Mouse (Mus musculus) liver, embryonic 16.5 days (tissue): ENCODE results near the gene Klhl32. TPM values are rescaled to one million over a fixed set of nuclear protein-coding genes. Genes with fewer than 3 reads are reported as not detected.

ENCODE experiments used
- ATAC-seq: fragments of 200-750 bp; cut with Nextera tagmentation; 2 replicates; pipeline ENCODE4 v1.8.0; 2017; ENCODE audit warnings: low read depth, mild to moderate bottlenecking, moderate number of reproducible peaks, moderate library complexity
- H3K27ac ChIP-seq: fragments of 300-500 bp; sonication (generic); 2 replicates; pipeline ENCODE4 v1.5.1; 2014; ENCODE audit warnings: mild to moderate bottlenecking, low read length
- H3K27me3 ChIP-seq: fragments of 300-500 bp; sonication (generic); 2 replicates; pipeline ENCODE4 v1.6.1; 2014; ENCODE audit warnings: low read depth, low read length, mixed read lengths; ENCODE audit not compliant: control insufficient read depth, insufficient read depth
- H3K36me3 ChIP-seq: fragments of 300-500 bp; sonication (generic); 2 replicates; pipeline ENCODE4 v1.6.1; 2014; ENCODE audit warnings: mild to moderate bottlenecking; ENCODE audit not compliant: control insufficient read depth, insufficient read depth
- H3K4me1 ChIP-seq: fragments of 300-500 bp; sonication (generic); 2 replicates; pipeline ENCODE4 v1.6.1; 2014; ENCODE audit warnings: low read depth, low read length, mixed read lengths; ENCODE audit not compliant: control insufficient read depth
- H3K4me2 ChIP-seq: fragments of 300-500 bp; sonication (generic); 2 replicates; pipeline ENCODE4 v1.6.1; 2014; ENCODE audit warnings: low read depth, low read length, mixed read lengths
- H3K4me3 ChIP-seq: fragments of 300-500 bp; sonication (generic); 2 replicates; pipeline ENCODE4 v1.5.1; 2014; ENCODE audit warnings: low read depth, mild to moderate bottlenecking, low read length
- H3K9ac ChIP-seq: fragments of 300-500 bp; sonication (generic); 2 replicates; pipeline ENCODE4 v1.6.1; 2014; ENCODE audit warnings: low read depth, low read length
- H3K9me3 ChIP-seq: fragments of 300-500 bp; sonication (generic); replicated peaks from 2 replicates; pipeline ENCODE4 v1.6.1; 2016; ENCODE audit warnings: low read length; ENCODE audit not compliant: control insufficient read depth
- WGBS: fragments of 180-500 bp; shearing (Covaris S2); extraction: QIAGEN DNeasy Blood & Tissue Kit; methylation state at CpG from one replicate; pipeline ENCODE4 v1.1.7; 2014; ENCODE audit not compliant: insufficient replicate concordance; 5-methylcytosine and 5-hydroxymethylcytosine counted together
- polyA plus RNA-seq: library from polyadenylated mRNA; unstranded; fragments of >200 nt; fragmentation: Nextera tagmentation; extraction: Ambion mirVana; gene quantifications from 2 replicates; pipeline ENCODE4 v1.2.1, GENCODE M21; 2015

Gene Klhl32
- polyA plus RNA-seq, 1 experiment from 2014 or later, result 0.19 TPM

DNA sequence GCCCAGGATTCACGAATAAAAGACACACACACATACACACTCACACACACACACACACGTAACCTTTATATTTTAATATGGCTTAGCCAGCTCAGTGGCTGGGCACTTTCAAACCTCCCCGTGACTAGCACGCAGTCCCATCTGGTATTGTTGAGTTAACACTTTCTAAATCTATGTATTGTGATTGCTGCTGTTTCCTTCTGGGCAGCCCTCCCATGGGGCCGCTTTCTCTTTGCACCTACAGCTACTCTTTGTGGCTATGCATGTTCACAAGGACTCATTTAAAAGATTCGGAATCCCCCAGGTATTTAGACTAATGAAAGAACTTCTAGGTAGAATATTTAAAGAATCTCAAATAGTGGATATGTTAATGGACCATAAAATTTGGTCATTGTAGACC is 249.2 kb downstream of the Klhl32 start:
- H3K9me3 ChIP-seq, result no peaks in the 10 kb centered on the region
- H3K27me3 ChIP-seq, result no peaks in the 10 kb centered on the region
- no peak overlapping the region for H3K4me2 ChIP-seq
- no peak overlapping the region for H3K27ac ChIP-seq
- H3K9ac ChIP-seq, result no peak overlapping the region
- H3K4me1 ChIP-seq, result no peaks in the 10 kb centered on the region
- H3K4me3 ChIP-seq, result no peak overlapping the region
- ATAC-seq, result no peak
- H3K36me3 ChIP-seq, result peaks cover 29% of the 10 kb centered on the region
- 83% methylated on average over 6 of the region's 6 CpGs for WGBS

DNA sequence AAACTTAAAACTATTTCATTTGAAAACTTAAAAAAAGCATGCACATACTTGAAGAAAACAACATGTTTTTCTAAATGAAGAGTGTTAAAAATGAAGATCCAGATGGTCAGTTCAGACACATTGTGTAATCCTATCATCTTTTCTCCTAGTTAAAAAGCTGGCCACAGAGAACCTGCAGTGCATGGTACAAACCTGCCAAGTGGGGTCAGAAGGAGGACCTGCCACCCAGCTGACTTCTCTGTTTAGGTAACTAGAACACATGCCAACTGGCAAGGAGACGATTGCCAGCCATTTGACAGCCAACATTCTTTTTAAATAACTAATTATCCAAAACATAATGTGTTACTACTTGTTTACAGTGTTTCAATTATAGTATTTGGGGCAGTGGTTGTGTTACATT is 252.3 kb downstream of the Klhl32 start:
- no peaks in the 10 kb centered on the region for H3K27me3 ChIP-seq
- ATAC-seq, result no peak
- WGBS, result 81% methylated on average over 1 of the region's 1 CpGs
- H3K4me2 ChIP-seq, result no peak overlapping the region
- no peak overlapping the region for H3K27ac ChIP-seq
- peaks cover 29% of the 10 kb centered on the region for H3K36me3 ChIP-seq
- no peak overlapping the region for H3K9ac ChIP-seq
- no peaks in the 10 kb centered on the region for H3K4me1 ChIP-seq
- H3K9me3 ChIP-seq, result no peaks in the 10 kb centered on the region
- no peak overlapping the region for H3K4me3 ChIP-seq

DNA sequence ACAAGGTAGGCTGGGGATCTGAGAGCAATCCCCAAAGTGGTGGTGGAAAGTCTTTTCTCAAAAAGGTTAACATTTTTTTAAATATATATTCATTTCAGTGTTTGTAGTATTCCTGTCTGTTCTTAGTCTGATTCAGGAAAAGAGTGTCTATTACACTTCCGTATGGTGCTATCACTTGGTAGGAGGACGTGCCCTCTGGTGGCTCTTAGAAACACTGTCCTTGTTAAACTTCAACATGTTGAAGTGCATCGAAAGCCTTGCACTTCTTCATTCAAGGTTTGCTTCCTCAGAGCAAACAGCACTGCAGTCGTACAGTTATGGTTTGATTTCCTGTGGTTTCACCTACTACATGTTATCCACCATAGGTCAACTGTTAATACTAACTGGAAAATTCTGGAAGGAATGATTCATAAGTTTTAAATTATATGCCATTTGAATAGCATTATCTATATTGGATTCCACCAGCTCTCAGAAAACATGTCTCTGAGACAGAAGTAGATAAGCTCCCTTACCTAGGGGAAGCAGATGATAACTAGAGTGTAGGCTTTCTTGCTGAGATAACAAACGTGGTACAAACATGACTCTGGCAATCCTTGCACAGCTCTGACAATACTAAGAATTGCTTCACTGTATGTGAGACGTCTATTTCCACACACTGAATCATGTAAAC is 253.8 kb downstream of the Klhl32 start:
- Histone ChIP-seq H3K9ac (no peak overlapping the region), H3K4me2 (no peak overlapping the region), H3K4me3 (no peak overlapping the region), H3K36me3 (peaks cover 20% of the 10 kb centered on the region), H3K9me3 (no peaks in the 10 kb centered on the region), H3K27me3 (no peaks in the 10 kb centered on the region), H3K4me1 (no peaks in the 10 kb centered on the region), H3K27ac (no peak overlapping the region)
- peak; percentile 82 for ATAC-seq
- whole genome bisulfite sequencing, result 35% methylated on average over 6 of the region's 6 CpGs

DNA sequence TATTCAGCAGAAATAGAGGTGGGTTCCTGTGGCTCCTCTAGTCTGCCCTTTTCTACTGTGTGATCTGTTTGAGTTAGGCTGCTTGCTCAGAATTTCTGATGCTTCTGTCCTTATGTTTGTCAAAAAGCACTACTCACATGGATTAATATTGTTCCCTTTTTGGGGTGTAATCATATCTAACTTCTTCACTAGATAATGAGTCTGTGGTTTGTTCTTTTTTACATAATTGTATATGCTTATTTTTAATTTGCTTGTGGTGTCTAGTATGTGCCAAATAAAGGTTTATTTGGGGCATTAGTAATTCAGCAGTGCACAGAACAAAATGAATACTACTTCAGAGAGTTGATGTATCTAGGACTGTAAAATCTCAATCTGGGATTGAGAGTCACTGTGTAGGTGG is 256.1 kb downstream of the Klhl32 start:
- H3K9me3 ChIP-seq, result no peaks in the 10 kb centered on the region
- no peak overlapping the region for H3K4me3 ChIP-seq
- no peak overlapping the region for H3K4me2 ChIP-seq
- ATAC-seq, result no peak
- H3K36me3 ChIP-seq, result peaks cover 9% of the 10 kb centered on the region
- H3K27ac ChIP-seq, result no peak overlapping the region
- no peaks in the 10 kb centered on the region for H3K4me1 ChIP-seq
- no peaks in the 10 kb centered on the region for H3K27me3 ChIP-seq
- H3K9ac ChIP-seq, result no peak overlapping the region

DNA sequence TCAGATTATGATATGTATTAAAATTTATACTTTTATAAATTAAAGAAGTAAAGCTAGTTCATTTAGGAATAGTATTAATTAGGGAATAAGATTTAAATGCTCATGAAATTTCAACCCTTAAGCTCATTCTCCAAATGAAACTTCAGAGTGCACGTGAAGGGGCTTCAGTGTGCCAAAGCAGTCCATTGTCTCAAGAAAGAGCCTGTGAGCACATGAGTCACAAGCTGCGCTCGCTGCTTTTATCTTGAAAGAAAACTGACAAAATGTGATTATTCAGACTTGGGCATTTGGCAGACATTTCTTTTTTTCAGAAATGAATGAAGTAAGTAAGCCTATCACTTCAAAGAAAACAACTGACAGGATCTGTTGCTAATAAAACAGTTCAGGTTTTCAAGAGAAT is 266.9 kb downstream of the Klhl32 start:
- ATAC-seq, result no peak

DNA sequence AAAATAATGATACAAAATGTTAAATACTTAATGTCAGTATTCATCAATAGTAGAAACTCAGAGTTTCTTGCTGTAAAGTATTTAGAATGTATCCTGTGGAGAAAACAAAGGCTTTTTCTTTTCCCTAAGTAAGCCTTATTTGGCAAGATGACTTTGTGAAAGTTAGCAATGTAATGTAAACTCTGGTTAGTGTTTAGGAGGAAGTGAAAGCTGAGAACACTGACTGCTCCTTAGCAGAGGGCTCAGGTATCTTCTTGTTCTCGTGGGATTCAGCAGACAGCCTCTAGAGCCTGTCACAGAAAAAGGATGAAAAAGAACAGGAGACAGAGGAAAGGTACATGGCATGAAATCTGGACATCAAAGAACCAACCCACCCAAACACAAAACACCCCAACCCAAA is 268.6 kb downstream of the Klhl32 start:
- Histone ChIP-seq H3K4me2 (no peak overlapping the region), H3K9ac (no peak overlapping the region), H3K4me1 (no peaks in the 10 kb centered on the region), H3K9me3 (no peaks in the 10 kb centered on the region), H3K27ac (no peak overlapping the region), H3K4me3 (no peak overlapping the region), H3K36me3 (peaks cover 6% of the 10 kb centered on the region), H3K27me3 (no peaks in the 10 kb centered on the region)
- WGBS, result 58% methylated on average over 1 of the region's 1 CpGs
- ATAC-seq, result no peak

More for the DNA sequence above, 266.9 kb downstream of the Klhl32 start:
- Histone ChIP-seq H3K9ac (no peak overlapping the region), H3K27ac (no peak overlapping the region), H3K4me3 (no peak overlapping the region), H3K4me1 (no peaks in the 10 kb centered on the region), H3K4me2 (no peak overlapping the region), H3K36me3 (peaks cover 3% of the 10 kb centered on the region), H3K27me3 (no peaks in the 10 kb centered on the region), H3K9me3 (no peaks in the 10 kb centered on the region)
- 83% methylated on average over 3 of the region's 3 CpGs for WGBS

DNA sequence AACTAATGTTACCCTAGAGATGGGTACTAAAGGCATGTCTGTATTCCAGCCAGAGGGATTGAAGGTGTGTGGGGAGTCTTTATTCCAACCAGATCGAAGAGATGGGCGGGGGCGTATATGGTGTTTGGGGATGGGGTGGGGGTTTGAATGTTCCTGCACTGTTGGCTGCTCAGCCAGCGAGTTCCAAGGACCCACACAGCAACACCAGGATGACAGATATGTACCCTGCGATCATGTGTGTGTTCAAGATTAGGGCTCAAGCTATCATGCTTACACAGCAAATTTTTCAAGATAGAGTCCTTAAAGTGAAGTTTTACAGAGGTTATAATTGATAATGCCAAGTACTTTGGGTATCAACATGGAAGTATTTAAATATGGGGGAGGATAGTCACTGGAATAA is 273.3 kb downstream of the Klhl32 start:
- Histone ChIP-seq H3K27me3 (no peaks in the 10 kb centered on the region), H3K4me3 (no peak overlapping the region), H3K4me2 (no peak overlapping the region), H3K27ac (no peak overlapping the region), H3K4me1 (no peaks in the 10 kb centered on the region), H3K36me3 (peaks cover 6% of the 10 kb centered on the region; the same call in 1 of the 2 replicates), H3K9ac (no peak overlapping the region), H3K9me3 (no peaks in the 10 kb centered on the region)
- WGBS, result 70% methylated on average over 5 of the region's 5 CpGs
- peak; percentile 67 for ATAC-seq

DNA sequence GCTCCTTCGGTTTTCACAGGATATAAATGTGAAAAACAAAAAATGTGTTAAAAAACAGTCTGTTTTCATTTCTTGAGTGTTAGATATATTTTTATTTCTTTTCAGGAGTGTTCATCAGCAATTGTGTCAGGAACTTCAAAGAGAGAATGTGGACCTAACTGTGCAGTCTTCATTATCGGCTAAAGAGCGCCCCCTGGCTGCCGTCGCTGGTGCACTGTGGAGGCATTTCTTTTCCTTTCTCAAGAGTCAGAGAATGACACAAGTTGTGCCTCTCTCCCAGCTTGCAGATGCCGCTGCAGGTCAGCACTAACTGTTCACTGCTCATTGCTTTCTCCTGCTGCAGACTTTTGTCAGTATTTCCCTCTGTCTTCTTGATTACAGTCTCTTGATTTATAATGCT is 276.6 kb downstream of the Klhl32 start:
- WGBS, result 17% methylated on average over 6 of the region's 6 CpGs
- Histone ChIP-seq H3K36me3 (peaks cover 6% of the 10 kb centered on the region; the same call in 1 of the 2 replicates), H3K9me3 (no peaks in the 10 kb centered on the region), H3K27ac (no peak overlapping the region), H3K9ac (no peak overlapping the region), H3K4me2 (no peak overlapping the region), H3K4me3 (no peak overlapping the region), H3K27me3 (no peaks in the 10 kb centered on the region), H3K4me1 (no peaks in the 10 kb centered on the region)
- peak; percentile 59; the same call in 1 of the 2 replicates for ATAC-seq

DNA sequence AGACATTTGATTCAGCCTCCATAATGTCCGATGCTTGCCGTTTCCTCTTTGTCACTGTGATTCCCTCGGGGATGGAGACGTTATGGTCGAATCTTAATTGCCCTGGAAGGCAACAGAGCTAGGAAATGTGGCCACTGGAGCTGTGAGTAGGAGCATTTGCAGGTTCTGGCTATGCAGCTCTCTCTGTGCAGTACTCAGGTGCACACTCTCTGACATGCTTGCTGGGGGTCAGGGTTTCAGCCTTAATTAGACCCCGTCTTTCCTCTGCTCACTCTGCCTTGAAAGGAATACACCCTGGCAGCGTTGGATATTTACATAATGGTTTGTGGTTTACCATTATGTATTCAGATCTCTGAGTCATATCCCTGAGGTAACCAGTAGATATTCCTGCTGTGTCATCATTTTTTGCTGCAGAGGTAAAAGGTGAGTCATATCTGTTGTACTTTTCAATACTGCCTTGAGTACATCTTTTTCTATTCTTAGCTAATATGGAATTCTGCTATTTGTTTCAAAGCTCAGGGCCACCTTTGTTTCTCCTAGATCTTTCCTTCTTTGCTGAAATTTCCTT is 281.9 kb downstream of the Klhl32 start:
- H3K9me3 ChIP-seq, result no peaks in the 10 kb centered on the region
- no peak overlapping the region for H3K4me3 ChIP-seq
- ATAC-seq, result no peak
- no peaks in the 10 kb centered on the region for H3K27me3 ChIP-seq
- no peak overlapping the region for H3K27ac ChIP-seq
- H3K4me2 ChIP-seq, result no peak overlapping the region
- 77% methylated on average over 7 of the region's 7 CpGs for WGBS
- no peaks in the 10 kb centered on the region for H3K4me1 ChIP-seq
- H3K9ac ChIP-seq, result no peak overlapping the region
- H3K36me3 ChIP-seq, result no peaks in the 10 kb centered on the region
